Mouse (Mus musculus) leukemia stem cell, adult 10-12 weeks (primary cell): ENCODE results near the gene Arx. TPM values are rescaled to one million over a fixed set of nuclear protein-coding genes. Genes with fewer than 3 reads are reported as not detected.

Source experiments
- polyA plus RNA-seq: library from polyadenylated mRNA; stranded (reverse); fragments of >175 nt; gene quantifications from 2 replicates; pipeline ENCODE4 v1.2.3, GENCODE M21; 2012; ENCODE audit warnings: low replicate concordance

Arx gene
- polyA plus RNA-seq, result 0.07 TPM in 1 of 2 replicates, not detected in the other

GRCm38 (mm10) chrX:93286291-93286893 lies at the start of gene Arx:
TSS of gene Arx (plus strand) at chrX:93286445.

